In the genomic region with DNA sequence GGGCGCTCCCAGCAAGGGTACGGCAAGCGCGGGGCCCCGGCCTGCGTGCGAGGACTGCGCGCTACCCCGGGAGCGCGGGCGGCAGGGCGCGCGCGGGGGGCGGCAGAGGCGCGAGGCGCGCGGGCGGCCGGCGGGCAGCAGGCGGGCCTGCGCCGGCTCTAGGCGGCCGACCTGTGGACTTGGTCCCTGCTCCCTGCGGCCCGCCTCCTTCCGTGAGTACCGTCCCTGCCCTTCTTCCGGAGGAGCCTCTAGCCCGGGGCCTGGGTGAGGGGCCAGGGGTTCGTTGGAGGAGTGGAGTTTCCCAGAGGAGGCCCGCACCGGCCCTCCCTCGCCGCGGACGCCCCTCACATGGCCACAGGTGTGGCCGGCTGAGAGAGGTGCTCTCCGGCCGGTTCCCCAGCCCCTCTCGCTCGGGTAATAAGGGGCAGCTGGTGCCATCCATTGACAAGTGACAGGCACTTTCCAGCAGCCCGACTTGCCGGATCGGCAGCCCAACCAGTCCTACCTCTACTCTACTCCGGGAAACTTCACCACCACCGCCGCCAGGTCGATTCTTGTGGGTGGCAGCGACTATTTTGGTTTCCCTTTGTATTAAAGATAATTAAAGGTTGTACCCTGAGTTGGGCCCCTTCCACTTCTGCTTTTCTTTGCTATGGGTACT, we compare ENCODE assay signal across 8 mouse cellular contexts. TPM values are rescaled to one million over a fixed set of nuclear protein-coding genes. Genes with fewer than 3 reads are reported as not detected.
DNase-seq lines count a peak whose midpoint lies in the region; ATAC-seq and TF ChIP-seq lines count a peak whose summit lies in the region.

No protein-coding gene starts in this region.

- no peaks in the 10 kb centered on the region for H3K9me3 ChIP-seq in MEL (replicated peaks; ENCODE audit: insufficient read depth, low read length)
- no peaks in the 10 kb centered on the region for H3K9me3 ChIP-seq in forebrain, embryonic 15.5 days
- no peaks in the 10 kb centered on the region for H3K9me3 ChIP-seq in hindbrain, embryonic 10.5 days

- TF ChIP-seq EP300 in MEL (IDR thresholded peaks at IDR 0.05; ENCODE audit: low read depth in 1 of 2, low read length in 2 of 2) = no peak

- H3K36me3 ChIP-seq in MEL (ENCODE audit: control insufficient read depth in 1 of 2, insufficient read depth in 2 of 2, low read length in 2 of 2) = peaks cover 10 to 28% of the 10 kb centered on the region in 2 experiments
- peaks cover 23% of the 10 kb centered on the region for H3K36me3 ChIP-seq in forebrain, embryonic 15.5 days
- H3K36me3 ChIP-seq in hindbrain, embryonic 10.5 days = peaks cover 37% of the 10 kb centered on the region

- peak overlapping the region; percentile 85 for H3K9ac ChIP-seq in MEL (ENCODE audit: control insufficient read depth, low read depth, low read length, poor library complexity, severe bottlenecking)
- peak overlapping the region; percentile 41 for H3K9ac ChIP-seq in forebrain, embryonic 15.5 days (replicated peaks)

- H3K4me3 ChIP-seq in MEL (ENCODE audit: control insufficient read depth in 1 of 2, insufficient read depth in 1 of 2, low read depth in 2 of 2, low read length in 2 of 2) = peak overlapping the region; percentile 78 to 83
- peak overlapping the region; percentile 40 for H3K4me3 ChIP-seq in forebrain, embryonic 15.5 days
- peak overlapping the region; percentile 51 for H3K4me3 ChIP-seq in hindbrain, embryonic 10.5 days

- peaks cover 48% of the 10 kb centered on the region for H3K79me2 ChIP-seq in MEL (ENCODE audit: control insufficient read depth, insufficient read depth, low read length, poor library complexity)

- DNase-seq in MEL (ENCODE audit: low read depth, low spot score) = peak; percentile 92
- peak; percentile 44 for DNase-seq in c-Kit-positive CD71-positive TER-119-positive erythroid progenitor cells, embryonic 14.5 days (ENCODE audit: low spot score)
- peak; percentile 72 for DNase-seq in hindbrain, embryonic 10.5 days (ENCODE audit: low spot score)
- peak; percentile 42 to 56 for DNase-seq in layer of hippocampus, postnatal 14 days (ENCODE audit: low spot score in 2 of 2)
- peak; percentile 61 for DNase-seq in lung, postnatal 10 days
- DNase-seq in ovary, postnatal 36 days (ENCODE audit: low spot score) = peak; percentile 64
- DNase-seq in thymus, postnatal 4 days = peak; percentile 73

- H3K4me1 ChIP-seq in MEL (ENCODE audit: control insufficient read depth in 1 of 2, insufficient read depth in 2 of 2, low read length in 2 of 2) = peaks cover 7 to 14% of the 10 kb centered on the region in 2 experiments
- H3K4me1 ChIP-seq in forebrain, embryonic 15.5 days = peaks cover 10% of the 10 kb centered on the region
- peaks cover 9% of the 10 kb centered on the region for H3K4me1 ChIP-seq in hindbrain, embryonic 10.5 days (replicated peaks)

- TF ChIP-seq CTCF in MEL (IDR thresholded peaks at IDR 0.05 in 2 of 3, conservative IDR thresholded peaks at IDR 0.05 in 1 of 3; ENCODE audit: control insufficient read depth in 1 of 3, insufficient read depth in 1 of 3, low read depth in 2 of 3, low read length in 3 of 3, poor library complexity in 1 of 3, severe bottlenecking in 1 of 3) = no peak

- H3K27ac ChIP-seq in MEL (ENCODE audit: control insufficient read depth, low read depth, low read length) = peak overlapping the region; percentile 92
- H3K27ac ChIP-seq in forebrain, embryonic 15.5 days (replicated peaks) = peak overlapping the region; percentile 2; the same call in 1 of the 2 replicates
- peak overlapping the region; percentile 86 for H3K27ac ChIP-seq in hindbrain, embryonic 10.5 days

- no peaks in the 10 kb centered on the region for H3K27me3 ChIP-seq in MEL (ENCODE audit: control insufficient read depth in 1 of 2, insufficient read depth in 2 of 2, low read length in 2 of 2)
- no peaks in the 10 kb centered on the region for H3K27me3 ChIP-seq in forebrain, embryonic 15.5 days
- no peaks in the 10 kb centered on the region for H3K27me3 ChIP-seq in hindbrain, embryonic 10.5 days (ENCODE audit: insufficient read depth, poor library complexity, severe bottlenecking)

- ATAC-seq in forebrain, embryonic 15.5 days (replicated peaks) = no peak; the same call in 1 of the 2 replicates

- WGBS in forebrain, embryonic 15.5 days = 0% methylated on average over 29 of the region's 57 CpGs
- under 1% methylated on average over 57 of the region's 57 CpGs for WGBS in hindbrain, embryonic 10.5 days

- no peak for TF ChIP-seq RAD21 in MEL (IDR thresholded peaks at IDR 0.05; ENCODE audit: low read depth, low read length)

- TF ChIP-seq POLR2A in MEL (IDR thresholded peaks at IDR 0.05; ENCODE audit: control insufficient read depth in 1 of 2, insufficient read depth in 1 of 2, low read depth in 1 of 2, low read length in 2 of 2, poor library complexity in 1 of 2) = no peak

- peak overlapping the region; percentile 33 for H3K4me2 ChIP-seq in forebrain, embryonic 15.5 days (replicated peaks)

TF ChIP-seq in MEL, 35 proteins besides CTCF, POLR2A, EP300 and RAD21:
- TF ChIP-seq MAFK (IDR thresholded peaks at IDR 0.05; ENCODE audit: borderline replicate concordance, low read depth, low read length) (no peak), ZKSCAN1 (IDR thresholded peaks at IDR 0.05; ENCODE audit: low read depth, low read length) (no peak), BHLHE40 (IDR thresholded peaks at IDR 0.05; ENCODE audit: borderline replicate concordance, low read depth, low read length) (no peak), USF1 (IDR thresholded peaks at IDR 0.05; ENCODE audit: low read depth, low read length) (no peak)

RNA-seq across cellular contexts. Expression of gene Eif4enif1, which starts 0.7 kb away (rescaled TPM):
- 42.8 and 59.6 TPM in 2 replicates for total RNA-seq in MEL (2012; rRNA removed)
- polyA plus RNA-seq in MEL (2012; ENCODE audit: insufficient read depth in 1 of 2, insufficient read length in 2 of 2, low read depth in 1 of 2, low replicate concordance in 2 of 2, missing spikeins in 1 of 2) = 100 to 1,000 TPM; 103 to 235 TPM
- 46.2 and 54.3 TPM in 2 replicates for polyA plus RNA-seq in forebrain, embryonic 15.5 days (2015; fragmentation: Nextera tagmentation; extraction: Ambion mirVana)
- 48.4 and 58.1 TPM in 2 replicates for polyA plus RNA-seq in hindbrain, embryonic 10.5 days (2016; fragmentation: Nextera tagmentation; extraction: Ambion mirVana)
- total RNA-seq in layer of hippocampus, postnatal 14 days (2021) = 10 to 100 TPM; 61.5 to 66.1 TPM

RNA-seq across cellular contexts. Expression of gene Sfi1, which starts 9.6 kb away (rescaled TPM):
- 49.8 and 50.8 TPM in 2 replicates for total RNA-seq in MEL (2012; rRNA removed)
- polyA plus RNA-seq in MEL (2012; ENCODE audit: insufficient read depth in 1 of 2, insufficient read length in 2 of 2, low read depth in 1 of 2, low replicate concordance in 2 of 2, missing spikeins in 1 of 2) = 100 to 1,000 TPM in 1 of 2 experiments, 10 to 100 TPM in 1; 83.6 to 180 TPM
- polyA plus RNA-seq in forebrain, embryonic 15.5 days (2015; fragmentation: Nextera tagmentation; extraction: Ambion mirVana) = 16.2 and 16.4 TPM in 2 replicates
- 12.7 and 14.4 TPM in 2 replicates for polyA plus RNA-seq in hindbrain, embryonic 10.5 days (2016; fragmentation: Nextera tagmentation; extraction: Ambion mirVana)
- total RNA-seq in layer of hippocampus, postnatal 14 days (2021) = 10 to 100 TPM; 56.3 to 57.2 TPM

Comparison
In these comparisons a context has a peak if more than half of its experiments do, and no peak if none do; other contexts are left out.
1. H3K27ac ChIP-seq: peak in every context shown above with its lines; median percentile 92 in MEL; 86 in hindbrain, embryonic 10.5 days; 2 in forebrain, embryonic 15.5 days.